Mouse (Mus musculus): ENCODE results near the gene Ghrl. TPM values are rescaled to one million over a fixed set of nuclear protein-coding genes. Genes with fewer than 3 reads are reported as not detected.

Gene Ghrl
- total RNA-seq, 2 experiments from 2014 or later: not detected

GRCm38 (mm10) chr6:113668287-113669154 lies 51.2 kb downstream of the Ghrl start:
- no peak for DNase-seq (ENCODE audit: low spot score in 2 of 2)

DNA sequence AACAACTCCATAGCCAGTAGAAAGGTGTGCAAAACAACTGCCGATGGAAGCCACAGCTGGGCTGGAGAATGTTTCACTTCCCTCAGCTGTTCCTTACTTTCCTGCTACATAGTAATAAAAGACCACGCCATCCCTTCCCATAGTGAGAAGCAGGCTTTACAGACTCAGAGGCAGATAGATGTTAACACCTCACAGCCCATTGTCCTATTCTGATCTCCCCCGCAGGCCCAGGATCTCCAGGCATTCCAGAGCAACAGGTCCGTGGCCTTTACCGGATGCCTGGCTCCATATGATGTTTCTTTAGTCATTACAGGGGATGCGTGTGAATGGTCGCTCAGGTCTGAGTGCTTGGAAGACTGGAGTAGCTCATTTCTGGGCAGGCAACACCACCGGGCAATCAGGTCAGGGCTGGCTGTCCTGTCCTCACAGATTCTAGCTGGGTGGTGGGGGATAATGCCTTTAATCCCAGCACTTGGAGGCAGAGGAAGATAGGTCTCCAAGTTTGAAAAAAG lies 52.0 kb downstream of the Ghrl start:
- no peak for DNase-seq (ENCODE audit: low spot score in 2 of 2)

Small RNAs within 50 kb of the gene (microRNA-seq; reads per million reads assigned to microRNA genes)
- gene Mir7042: 1.5 reads per million

Other genes with a start within 250 kb of the Ghrl start
- gene Il17rc, start 248.5 kb downstream of the Ghrl start, total RNA-seq (2021): 10 to 100 TPM in 1 of 2 experiments, 1 to 10 TPM in 1; 9.5 to 11.0 TPM
- gene Creld1, start 236.6 kb downstream of the Ghrl start, total RNA-seq (2021): 10 to 100 TPM; 38.7 to 45.2 TPM
- gene Prrt3, start 217.9 kb downstream of the Ghrl start, total RNA-seq (2021): under 1 TPM; 0.13 to 0.15 TPM
- gene Emc3, start 188.2 kb downstream of the Ghrl start, total RNA-seq (2021): 10 to 100 TPM; 50.9 to 54.5 TPM
- 1 to 10 TPM; 4.8 to 5.3 TPM for gene Fancd2, start 188.2 kb downstream of the Ghrl start, total RNA-seq (2021)
- not detected for gene Fancd2os, start 119.2 kb downstream of the Ghrl start, total RNA-seq (2021)
- gene Brk1, start 115.1 kb downstream of the Ghrl start, total RNA-seq (2021): 10 to 100 TPM; 96.6 to 98.6 TPM
- 10 to 100 TPM; 16.1 to 20.1 TPM for gene Vhl, start 95.9 kb downstream of the Ghrl start, total RNA-seq (2021)
- 10 to 100 TPM in 1 of 2 experiments, 1 to 10 TPM in 1; 9.5 to 10.7 TPM for gene Irak2, start 81.4 kb downstream of the Ghrl start, total RNA-seq (2021)
- gene Tatdn2, start 22.8 kb downstream of the Ghrl start, total RNA-seq (2021): 10 to 100 TPM; 39.9 to 45.0 TPM
- 100 to 1,000 TPM; 100 to 119 TPM for gene Sec13, start 20.9 kb upstream of the Ghrl start, total RNA-seq (2021)

Data from gastrocnemius, postnatal 4 days (tissue).